12 mouse cellular contexts compared by ENCODE assay signal in the genomic region with DNA sequence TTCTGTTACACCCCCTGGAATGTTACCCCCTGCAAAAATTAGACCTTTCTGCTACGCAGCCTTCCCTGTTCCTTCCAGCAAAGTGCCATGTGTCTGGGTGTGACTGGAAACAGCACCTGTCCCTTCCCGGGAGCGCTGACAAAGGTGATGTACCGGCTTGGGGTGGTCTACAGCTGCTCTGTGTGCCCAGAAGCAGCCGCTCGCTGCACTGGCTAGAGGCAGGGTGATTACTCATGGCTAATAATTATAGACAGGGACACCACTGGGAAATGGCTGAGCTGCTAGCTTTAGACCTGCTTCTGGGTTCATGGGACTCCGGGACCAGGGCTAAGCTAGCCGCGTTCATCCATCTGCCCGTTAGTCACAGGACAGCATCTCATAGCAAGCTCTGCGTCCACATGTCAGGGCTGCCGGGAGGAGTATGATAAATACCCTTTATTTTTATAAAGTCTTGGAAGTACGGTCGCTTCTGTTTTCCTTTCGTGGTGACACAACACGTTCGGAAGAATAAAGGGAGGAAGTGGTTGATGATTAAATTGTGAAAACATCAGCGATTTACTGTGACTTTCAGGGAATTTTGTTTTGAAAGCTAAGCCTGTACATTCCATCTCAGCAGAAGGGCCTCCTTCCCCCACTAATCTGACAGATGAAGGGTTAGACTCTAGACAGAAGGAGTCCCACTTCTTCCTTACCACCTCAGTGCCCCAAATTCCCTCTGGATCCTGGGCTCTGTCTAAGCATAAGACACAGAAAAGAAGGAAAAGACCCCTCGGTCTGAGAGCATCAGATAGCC.
DNase-seq lines count a peak whose midpoint lies in the region; ATAC-seq and TF ChIP-seq lines count a peak whose summit lies in the region.
"Had no signal": no experiment of that assay in that cellular context is flagged by ENCODE, and none has a peak within 500 bp of the region (broad histone marks: within the 10 kb centered on the region; RNA-seq: fewer than 3 reads in every experiment).

No protein-coding gene starts in this region.

- no peaks in the 10 kb centered on the region for H3K36me3 ChIP-seq in lung, postnatal 0 days (ENCODE audit: insufficient read depth, low read length)
- no peaks in the 10 kb centered on the region for H3K36me3 ChIP-seq in hindbrain, embryonic 12.5 days

- no peak overlapping the region for H3K4me3 ChIP-seq in lung, postnatal 0 days (ENCODE audit: low read depth, low read length)
- no peak overlapping the region for H3K4me3 ChIP-seq in hindbrain, embryonic 12.5 days
- H3K4me3 ChIP-seq: forebrain, embryonic 13.5 days had no signal

- intact Hi-C loops in heart, postnatal 10 days (cut with DNase I): loop anchor here (10.0 kb wide), 1 partner anchor 168 kb away; a partner anchor contains a TSS

- H3K4me2 ChIP-seq in lung, postnatal 0 days (replicated peaks; ENCODE audit: low read depth, low read length): no peak overlapping the region
- no peak overlapping the region for H3K4me2 ChIP-seq in hindbrain, embryonic 12.5 days (replicated peaks)
- H3K4me2 ChIP-seq: forebrain, embryonic 13.5 days had no signal

- TF ChIP-seq EP300 in lung, postnatal 0 days (IDR thresholded peaks at IDR 0.05): no peak

- peak; percentile 28 to 29 for DNase-seq in cerebellum, postnatal 25 days
- DNase-seq in cerebellum, adult 8-10 months: no peak
- DNase-seq in lung, postnatal 0 days (ENCODE audit: low spot score): peak; percentile 21
- DNase-seq in lung, adult 18-20 months: no peak
- DNase-seq in retina, embryonic 14.5 days (ENCODE audit: low spot score): peak; percentile 62
- DNase-seq in heart, postnatal 10 days: no peak
- no peak for DNase-seq in B cell, adult 2 months
- DNase-seq: embryo, embryonic 11 days; spleen, adult 18-20 months had no signal

- ATAC-seq in lung, postnatal 0 days: no peak
- peak; percentile 64 for ATAC-seq in hindbrain, embryonic 12.5 days (ENCODE audit: low FRiP score)
- ATAC-seq: activated CD4-positive, CD25-positive, alpha-beta regulatory T cell, adult 4 months; forebrain, embryonic 13.5 days had no signal

- WGBS in lung, postnatal 0 days: 48% methylated on average over 19 of the region's 19 CpGs
- 57% methylated on average over 19 of the region's 19 CpGs for WGBS in hindbrain, embryonic 12.5 days

- no peaks in the 10 kb centered on the region; the same call in 1 of the 2 replicates for H3K27me3 ChIP-seq in lung, postnatal 0 days (replicated peaks; ENCODE audit: insufficient read depth, low read length)
- H3K27me3 ChIP-seq in hindbrain, embryonic 12.5 days: no peaks in the 10 kb centered on the region
- H3K27me3 ChIP-seq: forebrain, embryonic 13.5 days had no signal

- no peaks in the 10 kb centered on the region for H3K9me3 ChIP-seq in lung, postnatal 0 days (ENCODE audit: low read length)
- H3K9me3 ChIP-seq in hindbrain, embryonic 12.5 days (replicated peaks): no peaks in the 10 kb centered on the region
- H3K9me3 ChIP-seq: forebrain, embryonic 13.5 days had no signal

- H3K9ac ChIP-seq in lung, postnatal 0 days (replicated peaks; ENCODE audit: low read depth): no peak overlapping the region
- H3K9ac ChIP-seq in hindbrain, embryonic 12.5 days: no peak overlapping the region
- H3K9ac ChIP-seq: forebrain, embryonic 13.5 days had no signal

- TF ChIP-seq CTCF in lung, postnatal 0 days (IDR thresholded peaks at IDR 0.05): no peak

- H3K4me1 ChIP-seq in lung, postnatal 0 days (ENCODE audit: insufficient read depth, low read depth, low read length): no peaks in the 10 kb centered on the region
- peaks cover 12% of the 10 kb centered on the region for H3K4me1 ChIP-seq in hindbrain, embryonic 12.5 days

- no peak overlapping the region for H3K27ac ChIP-seq in lung, postnatal 0 days (ENCODE audit: low read length)
- H3K27ac ChIP-seq in hindbrain, embryonic 12.5 days: no peak overlapping the region
- H3K27ac ChIP-seq: forebrain, embryonic 13.5 days had no signal

Comparison
In these comparisons a context has a peak if more than half of its experiments do, and no peak if none do; other contexts are left out.
1. DNase-seq: peak in cerebellum, postnatal 25 days (2 of 2), lung, postnatal 0 days (single experiment) and retina, embryonic 14.5 days (single experiment); none in cerebellum, adult 8-10 months (single experiment), lung, adult 18-20 months (0 of 2), heart, postnatal 10 days (0 of 2) and B cell, adult 2 months (0 of 2).